Mouse (Mus musculus) layer of hippocampus, adult 9-10 months (tissue): ENCODE results near the gene Baz1b.
"Not testable (repeated sequence)": the region's sequence is repeated elsewhere in the genome, so short reads cannot be mapped to it uniquely, and the experiment has no call there.

Experiments
- DNase-seq: peaks from one replicate; pipeline ENCODE4 v3.0.0; 2022; ENCODE audit warnings: low spot score

Baz1b gene

DNA sequence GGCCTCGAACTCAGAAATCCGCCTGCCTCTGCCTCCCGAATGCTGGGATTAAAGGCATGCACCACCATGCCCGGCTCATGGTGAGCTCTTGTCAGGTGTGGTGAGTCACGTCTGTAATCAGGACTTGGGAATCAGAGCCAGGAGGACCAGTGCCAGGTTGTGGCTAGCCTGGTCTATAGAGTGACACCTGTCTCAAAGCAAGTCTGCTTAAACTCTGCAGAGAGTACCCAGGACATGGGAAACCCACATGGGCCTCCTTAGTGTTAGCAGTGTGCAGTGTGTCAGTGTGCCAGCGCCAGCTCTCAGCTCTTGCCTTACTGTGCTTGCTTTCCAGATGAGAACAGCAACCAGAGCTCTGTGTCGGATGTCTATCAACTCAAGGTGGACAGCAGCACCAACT, 7.4 kb upstream of the Baz1b start:
- no peak for DNase-seq

DNA sequence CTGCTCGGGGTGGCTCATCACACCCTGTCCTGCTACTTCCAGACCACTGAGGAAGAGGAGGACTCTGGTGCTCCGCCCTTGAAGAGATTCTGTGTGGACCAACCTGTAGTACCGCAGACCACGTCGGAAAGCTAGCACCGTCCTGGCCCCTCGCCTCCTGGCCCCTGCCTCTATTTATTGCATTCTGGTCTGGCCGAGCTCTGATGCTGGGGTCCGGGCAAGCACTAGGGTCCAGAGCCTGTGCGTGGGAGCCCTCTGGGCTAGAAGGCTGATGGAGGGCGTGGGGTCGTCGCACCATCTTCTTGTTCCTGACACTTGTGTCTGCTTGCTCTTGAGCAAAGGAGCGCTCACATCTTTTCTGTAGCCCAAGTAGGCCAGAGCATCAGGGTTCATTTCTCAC, 6.3 kb upstream of the Baz1b start:
- no peak for DNase-seq

DNA sequence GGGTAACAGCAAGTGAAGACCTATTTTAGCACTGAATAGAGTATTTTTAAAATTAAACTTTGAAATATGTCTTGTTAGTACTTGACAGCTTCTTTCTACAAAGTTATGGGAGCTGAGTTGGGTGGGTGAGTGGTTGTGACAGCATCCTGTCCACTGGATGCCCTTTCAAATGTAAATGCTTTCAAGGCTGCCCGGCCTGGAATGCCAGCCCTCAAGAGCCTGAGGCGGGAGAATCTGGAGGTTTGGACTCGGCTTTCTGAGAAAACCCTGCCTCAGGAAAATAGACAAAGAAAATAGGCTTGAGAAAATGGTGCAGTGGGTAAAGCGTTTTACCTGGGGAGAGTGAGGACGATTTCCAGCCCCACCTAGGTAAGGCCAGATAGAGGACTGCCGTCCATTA, 5.3 kb upstream of the Baz1b start:
- DNase-seq, result no peak

DNA sequence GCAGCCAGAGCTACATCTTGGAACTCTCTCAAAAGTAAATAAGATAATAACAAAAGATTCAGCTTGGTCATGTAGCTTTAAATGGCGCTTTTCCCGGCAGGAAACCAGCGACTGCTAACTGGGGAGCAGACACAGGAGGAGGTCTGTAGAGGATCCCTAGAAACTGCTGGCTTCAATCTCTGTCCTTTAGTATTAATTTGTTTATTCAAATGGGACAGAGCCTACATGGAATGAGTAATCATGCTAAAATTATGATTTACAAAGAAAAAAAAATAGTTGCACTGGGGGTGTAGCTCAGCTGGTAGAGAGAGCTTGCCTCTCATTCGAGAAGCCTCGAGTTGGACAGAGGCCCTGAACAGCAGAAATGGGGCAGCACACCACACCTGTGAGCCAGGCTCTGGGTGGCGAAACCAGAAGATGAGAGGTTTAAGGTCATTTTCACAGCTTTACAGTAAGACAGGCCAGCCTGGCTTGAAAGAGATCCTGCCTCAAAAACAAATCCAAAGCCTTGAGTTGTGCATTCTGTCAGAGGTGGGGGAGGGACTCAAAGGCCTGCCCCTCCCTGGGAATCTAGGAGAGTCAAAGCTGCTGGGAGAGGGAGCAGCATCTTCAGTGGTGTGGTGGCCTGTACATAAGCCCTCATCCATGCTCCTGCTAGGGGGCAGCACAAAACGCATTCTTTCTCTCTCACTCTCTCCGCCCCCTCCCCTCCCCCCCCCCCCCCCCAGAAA, 3.8 kb upstream of the Baz1b start:
- no peak for DNase-seq

DNA sequence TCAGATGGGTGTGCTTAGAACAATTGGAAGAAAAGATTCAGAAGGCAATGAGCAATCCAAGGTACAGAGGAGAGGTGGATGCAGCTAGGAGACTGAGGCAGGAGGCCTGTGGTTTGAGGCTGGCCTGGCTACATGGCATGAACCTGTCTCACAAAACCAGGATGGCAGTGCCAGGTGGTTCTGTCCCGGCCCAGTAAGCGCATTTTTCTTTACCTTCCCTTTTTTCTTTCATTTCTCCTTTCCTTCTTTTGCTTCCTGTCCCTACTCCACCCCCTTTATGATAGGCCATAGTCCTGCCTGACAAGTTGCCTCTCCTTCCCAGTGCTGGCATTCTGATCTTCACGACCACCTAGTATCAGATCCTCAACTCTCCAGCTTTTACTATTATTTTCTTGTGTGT, 2.0 kb upstream of the Baz1b start:
- DNase-seq, result no peak

DNA sequence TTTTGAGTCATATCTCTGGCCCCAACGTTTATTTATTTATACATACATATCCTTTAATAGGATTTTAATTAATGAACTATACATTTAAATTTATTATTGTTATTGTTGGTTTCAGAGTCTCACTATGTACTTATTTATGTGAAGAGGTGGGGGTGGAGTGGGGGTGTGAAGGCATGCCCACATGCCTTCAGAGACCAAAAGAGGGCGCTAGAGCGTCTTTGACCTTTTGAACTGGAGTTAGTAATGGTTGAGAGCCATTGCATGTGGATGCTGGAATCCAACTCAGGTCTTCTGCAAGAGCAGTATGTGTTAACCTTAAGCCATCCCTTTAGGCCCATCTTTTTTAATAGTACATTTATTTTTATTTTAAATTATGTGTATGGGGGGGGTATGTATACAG, 1.5 kb upstream of the Baz1b start:
- DNase-seq, result no peak

DNA sequence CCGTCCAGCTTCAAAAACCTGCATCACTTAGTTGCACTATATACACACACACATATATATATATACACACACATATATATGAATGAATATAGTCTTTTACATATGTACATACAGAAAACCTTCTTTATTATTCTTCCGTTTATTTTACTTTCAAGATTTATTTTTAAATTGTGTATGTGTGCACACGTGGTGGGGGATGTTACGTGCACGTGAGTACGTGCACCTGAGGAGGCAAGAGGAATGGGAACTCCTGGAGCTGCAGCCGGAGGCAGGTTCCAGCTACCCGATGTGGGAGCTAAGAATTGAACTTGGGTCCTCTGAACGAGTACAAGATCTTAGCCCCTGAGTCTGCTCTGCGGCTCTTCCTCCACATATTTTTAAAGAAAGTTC, 838 bp upstream of the Baz1b start:
- DNase-seq, result no peak

DNA sequence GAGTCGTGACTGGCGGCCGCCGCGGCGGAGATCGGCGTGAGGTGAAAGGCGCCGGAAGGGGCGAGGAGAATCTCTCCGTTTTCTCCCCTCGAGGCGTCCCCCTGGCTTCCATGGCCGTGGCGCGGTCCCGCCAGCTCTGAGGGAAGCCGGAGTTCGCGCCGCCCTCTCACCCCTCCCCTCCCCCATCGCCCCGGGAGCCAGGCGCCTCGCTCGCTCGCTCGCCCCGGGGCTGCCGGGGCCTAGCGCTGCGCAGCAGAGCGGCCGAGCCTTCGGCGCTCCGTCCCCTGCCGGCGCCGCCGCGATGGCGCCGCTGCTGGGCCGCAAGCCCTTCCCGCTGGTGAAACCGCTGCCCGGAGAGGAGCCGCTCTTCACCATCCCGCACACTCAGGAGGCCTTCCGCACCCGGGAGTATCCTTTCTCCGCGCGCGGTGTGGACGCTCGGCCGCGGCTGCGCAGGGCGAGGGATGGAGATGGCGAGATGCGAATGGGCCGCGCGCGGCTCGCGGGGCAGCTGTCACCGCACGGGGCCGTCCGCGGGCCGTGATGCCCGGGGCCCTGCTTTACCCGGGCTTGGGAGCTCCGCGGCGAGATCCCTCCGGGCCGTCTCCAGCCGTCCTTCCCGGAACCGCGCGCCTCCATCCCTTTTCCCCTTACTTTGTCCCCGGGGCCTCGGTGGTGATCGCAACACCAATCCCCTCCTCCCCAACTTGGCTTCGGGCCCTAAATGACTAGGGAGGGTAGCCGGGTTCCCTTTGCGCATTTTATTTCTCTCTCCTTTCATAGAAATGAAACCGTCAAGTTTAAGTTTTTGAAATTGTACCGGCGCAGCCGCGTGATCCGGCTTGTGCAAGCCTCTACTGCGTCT, 517 bp downstream of the Baz1b start:
- DNase-seq, result no peak

DNA sequence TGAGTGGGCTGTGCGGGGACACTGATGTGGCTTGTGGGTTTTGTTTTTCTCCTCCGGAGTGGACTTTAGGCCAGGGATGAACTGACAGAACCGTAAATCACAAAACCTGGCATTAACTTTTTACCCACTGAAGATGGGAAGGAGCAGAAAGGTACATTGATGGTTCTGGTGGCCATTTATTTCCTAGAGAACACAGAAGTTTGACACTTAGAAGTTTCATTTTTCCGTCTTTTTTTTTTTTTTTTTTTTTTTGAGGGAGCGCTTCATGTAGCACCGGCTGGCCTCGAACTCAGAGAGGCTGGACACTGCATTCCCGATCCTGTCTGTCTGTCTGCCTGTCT, 1.1 kb downstream of the Baz1b start:
- no peak for DNase-seq

DNA sequence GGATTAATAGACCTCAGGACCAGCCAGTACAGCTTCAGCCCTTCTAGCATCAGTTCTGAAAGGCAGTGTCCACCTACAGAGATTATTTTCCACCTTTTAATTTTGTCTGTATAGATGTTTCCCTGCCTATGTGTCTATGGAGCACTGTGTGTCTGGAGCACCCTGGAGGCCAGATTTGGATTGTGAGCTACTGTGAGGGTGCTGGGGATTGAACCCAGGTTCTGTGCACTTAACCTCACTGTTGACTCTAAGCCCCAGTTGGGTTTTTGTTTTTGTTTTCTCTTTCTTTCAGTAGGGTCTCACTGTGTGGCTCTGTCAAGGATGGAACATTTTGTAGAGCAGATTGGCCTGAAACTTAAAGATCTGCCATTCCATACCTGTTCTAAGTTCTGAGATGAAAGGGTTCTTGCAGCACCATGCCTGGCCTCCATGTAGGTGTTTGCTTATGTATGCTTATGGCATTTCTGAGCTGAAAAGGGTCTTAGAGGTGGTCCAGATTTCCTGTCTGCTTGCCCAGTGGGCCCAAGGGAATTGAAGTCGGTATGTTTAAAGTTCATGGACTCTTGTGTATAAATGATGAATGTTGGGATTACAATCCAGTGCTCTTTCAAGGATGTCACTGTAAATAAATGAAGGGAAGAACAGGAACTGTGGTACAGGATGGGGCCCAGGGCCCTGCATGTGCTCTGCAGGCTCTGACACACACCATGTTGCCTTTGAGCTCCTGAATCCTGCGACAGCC, 2.4 kb downstream of the Baz1b start:
- no peak for DNase-seq

DNA sequence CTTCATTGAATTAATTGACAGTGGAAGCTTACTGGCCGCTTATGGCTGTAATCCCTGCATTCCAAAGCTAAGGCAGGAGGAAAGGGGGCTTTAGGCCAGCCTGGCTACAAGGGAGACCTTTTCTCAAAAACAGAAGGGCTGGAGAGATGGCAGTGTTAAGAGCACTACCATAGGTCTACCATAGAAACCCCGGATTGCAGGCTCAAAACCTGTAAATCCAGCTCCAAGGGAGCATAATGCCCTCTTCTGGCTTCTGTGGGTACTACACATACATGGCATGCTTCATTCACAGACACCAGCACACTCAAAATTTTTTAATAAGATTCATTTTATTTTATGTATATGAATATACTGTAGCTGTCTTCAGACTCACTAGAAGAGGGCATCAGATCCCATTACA, 4.6 kb downstream of the Baz1b start:
- DNase-seq, result peak; percentile 63

DNA sequence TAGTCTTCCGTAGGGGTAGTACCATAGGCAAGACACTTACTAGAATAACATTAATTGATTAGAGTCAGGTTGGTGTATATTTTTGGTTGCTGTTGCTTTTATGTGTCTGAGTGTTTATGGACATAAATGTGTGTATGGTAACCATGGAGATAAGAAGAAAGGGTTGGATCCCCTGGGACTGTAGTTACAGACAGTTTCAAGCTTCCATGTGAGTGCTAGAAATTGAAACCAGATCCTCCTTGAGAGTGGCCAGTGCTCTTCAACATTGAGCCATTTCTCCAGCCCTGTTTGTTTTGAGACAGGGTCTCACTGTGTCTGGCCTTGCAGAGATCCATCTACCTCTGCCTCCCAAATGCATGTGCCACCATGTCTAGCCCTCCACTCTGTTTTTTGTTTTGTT, 5.4 kb downstream of the Baz1b start:
- no peak for DNase-seq

DNA sequence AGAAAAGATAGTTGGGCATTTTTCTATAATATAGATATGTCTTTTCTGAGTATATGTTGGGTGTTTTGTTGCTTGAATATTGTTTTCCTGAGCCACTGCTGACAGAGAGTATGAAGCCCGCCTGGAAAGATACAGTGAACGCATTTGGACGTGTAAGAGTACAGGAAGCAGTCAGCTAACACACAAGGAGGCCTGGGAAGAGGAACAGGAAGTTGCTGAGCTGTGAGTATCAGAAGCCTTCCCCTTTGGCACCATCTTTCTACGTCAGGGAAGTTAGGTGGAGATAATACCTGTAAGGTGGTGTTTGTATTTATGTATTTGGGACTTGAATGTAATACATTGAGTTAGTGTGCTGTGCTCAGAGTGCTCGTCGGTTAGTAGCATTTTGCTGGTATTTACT, 9.3 kb downstream of the Baz1b start:
- DNase-seq, result no peak

DNA sequence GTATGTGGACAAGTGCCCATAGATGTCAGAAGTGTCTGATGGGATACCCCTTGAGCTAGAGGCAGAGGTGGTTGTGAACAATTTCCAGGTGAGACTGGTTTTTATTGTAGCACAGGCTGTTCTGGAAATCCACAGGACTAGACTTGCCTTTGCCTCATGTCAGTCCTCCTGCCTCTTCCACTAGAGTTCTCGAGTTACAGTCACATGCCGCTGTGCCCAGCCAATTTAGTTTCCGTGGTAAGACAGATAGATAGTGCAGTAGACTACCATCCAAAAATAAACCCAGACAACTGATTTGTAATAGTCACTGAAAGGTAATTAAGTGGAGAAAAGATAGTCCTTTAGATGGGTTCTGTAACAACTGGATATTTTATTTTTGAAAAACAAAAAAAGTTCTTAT, 15.7 kb downstream of the Baz1b start:
- no peak for DNase-seq

DNA sequence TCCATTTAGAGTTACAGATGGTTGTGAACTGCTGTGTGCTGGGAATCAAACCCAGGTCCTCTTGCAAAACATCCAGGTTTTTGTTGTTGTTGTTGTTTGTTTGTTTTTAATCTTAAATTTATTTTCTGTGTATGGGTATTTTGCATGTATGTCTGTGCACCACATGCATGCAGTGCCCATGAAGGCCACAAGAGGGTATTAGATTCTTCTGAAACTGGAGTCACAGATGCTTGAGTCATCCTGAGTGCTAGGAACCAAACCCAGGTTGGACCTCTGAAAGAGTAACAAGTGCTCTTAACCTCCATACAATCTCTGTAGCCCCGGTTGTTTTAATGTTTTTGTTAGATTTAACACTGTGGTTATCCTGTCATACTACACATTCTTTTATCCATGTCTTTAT, 21.1 kb downstream of the Baz1b start:
- no peak for DNase-seq

DNA sequence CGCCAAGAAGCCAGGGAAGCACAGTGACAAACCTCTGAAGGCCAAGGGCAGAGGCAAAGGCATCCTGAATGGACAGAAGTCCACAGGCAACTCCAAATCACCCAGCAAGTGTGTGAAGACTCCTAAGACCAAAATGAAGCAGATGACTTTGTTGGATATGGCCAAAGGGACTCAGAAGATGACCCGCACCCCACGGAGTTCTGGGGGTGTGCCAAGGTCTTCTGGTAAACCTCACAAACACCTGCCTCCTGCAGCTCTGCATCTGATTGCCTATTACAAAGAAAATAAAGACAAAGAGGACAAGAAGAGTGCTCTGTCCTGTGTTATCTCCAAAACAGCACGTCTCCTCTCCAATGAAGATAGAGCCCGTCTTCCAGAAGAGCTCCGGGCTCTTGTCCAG, 29.8 kb downstream of the Baz1b start:
- DNase-seq, result no peak

DNA sequence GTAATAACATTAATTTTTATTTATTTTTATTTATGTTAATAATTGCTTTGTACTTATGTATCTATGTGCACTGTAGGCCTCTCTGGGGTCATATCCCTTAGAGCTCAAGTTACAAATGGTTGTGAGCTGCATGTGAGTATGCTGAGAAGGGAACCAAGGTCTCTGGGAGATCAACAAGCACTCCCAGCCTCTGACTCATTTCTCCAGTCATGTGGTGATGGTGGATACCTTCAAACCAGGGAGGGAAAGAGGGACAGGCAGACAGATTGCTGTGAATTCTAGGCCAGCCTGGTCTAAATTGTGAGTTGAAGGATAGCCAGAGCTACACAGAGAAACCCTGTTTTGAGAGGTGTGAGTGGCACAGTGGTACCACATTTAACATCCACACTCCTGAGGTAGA, 33.9 kb downstream of the Baz1b start:
- no peak for DNase-seq

DNA sequence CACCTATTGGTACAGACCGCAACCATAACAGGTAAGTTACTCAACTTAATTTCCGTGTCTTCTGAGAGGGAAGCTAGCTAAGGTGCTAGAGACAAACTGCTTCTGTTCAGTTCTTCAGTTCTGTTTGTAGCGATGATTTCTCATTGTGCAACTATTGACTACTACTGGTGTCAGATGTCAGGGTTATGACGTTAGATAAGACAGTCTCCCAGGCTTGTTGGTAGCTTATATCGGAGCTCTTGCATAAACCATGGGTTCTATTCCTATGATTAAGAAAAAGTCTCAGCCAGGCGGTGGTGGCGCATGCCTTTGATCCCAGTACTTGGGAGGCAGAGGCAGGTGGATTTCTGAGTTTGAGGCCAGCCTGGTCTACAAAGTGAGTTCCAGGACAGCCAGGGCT, 35.0 kb downstream of the Baz1b start:
- DNase-seq, result no peak

DNA sequence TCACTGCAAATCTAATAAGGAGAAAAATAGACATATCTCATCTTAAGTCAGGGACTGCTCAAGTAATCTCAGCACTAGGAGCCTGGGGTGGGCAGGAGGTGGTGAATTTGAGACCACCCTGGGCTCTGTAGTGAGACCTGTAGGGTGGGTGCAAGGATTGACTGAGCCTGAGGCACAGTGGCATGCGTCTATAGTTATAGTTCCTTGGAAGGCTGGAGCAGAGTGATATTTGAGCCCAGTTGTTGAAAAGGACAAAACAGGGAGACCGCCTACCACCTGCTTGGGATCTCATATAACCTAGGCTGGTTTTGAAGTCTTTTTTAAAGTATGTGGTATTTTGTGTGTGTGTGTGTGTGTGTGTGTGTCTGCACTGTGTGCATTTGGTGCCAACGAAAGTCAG, 37.1 kb downstream of the Baz1b start:
- no peak for DNase-seq

DNA sequence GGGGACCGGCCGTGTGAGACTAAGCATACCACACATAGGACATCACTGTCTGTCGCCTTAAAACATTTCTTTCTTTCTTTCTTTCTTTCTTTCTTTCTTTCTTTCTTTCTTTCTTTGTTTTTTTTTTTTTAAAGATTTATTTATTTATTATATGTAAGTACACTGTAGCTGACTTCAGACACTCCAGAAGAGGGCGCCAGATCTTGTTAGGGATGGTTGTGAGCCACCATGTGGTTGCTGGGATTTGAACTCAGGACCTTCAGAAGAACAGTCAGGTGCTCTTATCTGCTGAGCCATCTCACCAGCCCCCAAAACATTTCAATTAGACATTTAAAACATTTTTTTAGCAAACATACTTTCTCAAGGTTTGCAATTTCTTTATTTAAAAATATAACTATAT, 38.8 kb downstream of the Baz1b start:
- not testable (repeated sequence) for DNase-seq

DNA sequence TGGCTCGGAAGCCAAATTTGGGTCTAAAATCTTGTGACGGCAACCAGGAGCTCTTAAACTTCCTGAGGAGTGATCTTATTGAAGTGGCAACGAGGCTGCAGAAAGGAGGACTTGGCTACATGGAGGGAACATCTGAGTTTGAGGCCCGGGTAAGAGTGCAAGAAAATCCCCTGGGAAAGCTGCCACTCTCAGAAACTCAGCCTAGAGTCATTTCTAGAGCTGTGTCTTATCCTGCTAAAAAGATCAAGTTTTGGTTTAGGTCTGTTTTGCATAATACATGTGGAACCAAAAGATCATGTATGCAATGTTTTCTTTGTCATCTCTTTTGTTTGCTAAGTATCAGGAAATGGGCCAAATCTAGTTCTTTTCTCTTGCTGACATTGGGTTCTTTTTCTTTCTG, 43.1 kb downstream of the Baz1b start:
- DNase-seq, result no peak

DNA sequence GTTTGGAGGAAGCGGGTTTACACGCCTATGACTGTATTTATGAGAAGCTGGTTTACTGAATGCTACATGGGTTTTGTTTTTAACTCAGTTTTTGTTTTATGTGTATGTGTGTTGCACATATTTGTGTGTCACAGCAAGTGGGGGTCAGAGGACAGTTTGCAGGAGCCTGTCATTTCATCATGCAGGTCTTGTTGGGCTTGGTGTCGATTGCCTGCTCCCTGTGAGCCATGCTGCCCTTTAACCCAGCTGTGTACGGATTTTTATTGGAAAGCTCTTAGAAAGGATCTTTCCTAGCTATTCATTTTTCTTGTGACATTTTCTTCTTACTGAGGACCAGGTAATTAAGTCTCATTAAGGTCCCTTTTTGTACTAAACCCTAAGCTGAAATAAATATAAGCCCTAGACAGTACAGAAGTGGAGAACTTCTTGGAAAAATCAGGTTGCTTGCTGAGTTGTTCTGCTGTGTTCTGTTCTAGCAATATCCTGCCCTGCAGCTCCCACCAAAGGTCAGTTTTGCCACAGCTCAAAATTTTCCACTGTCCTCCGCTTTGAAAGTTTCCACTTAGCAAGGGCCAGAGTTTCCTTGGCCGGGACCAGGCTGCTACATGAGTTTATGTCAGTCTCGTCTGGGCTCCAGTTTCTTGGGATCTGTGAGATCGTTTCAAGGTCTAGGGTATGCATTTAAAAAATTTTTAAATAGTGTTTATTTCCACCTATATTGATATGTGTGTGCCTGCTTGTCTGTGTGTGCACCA, 46.3 kb downstream of the Baz1b start:
- DNase-seq, result no peak
